Mouse (Mus musculus) kidney, embryonic 14.5 days (tissue): Measurements from ENCODE around the gene Foxo3. TPM values are rescaled to one million over a fixed set of nuclear protein-coding genes. Genes with fewer than 3 reads are reported as not detected.

ENCODE experiments used
- ATAC-seq: fragments of 200-750 bp; cut with Nextera tagmentation; 2 replicates; pipeline ENCODE4 v1.8.0; 2017; ENCODE audit warnings: moderate number of reproducible peaks, mild to moderate bottlenecking, moderate TSS enrichment, moderate library complexity; ENCODE audit not compliant: low FRiP score, low TSS enrichment
- H3K27ac ChIP-seq: fragments of 300-500 bp; sonication (generic); 2 replicates; pipeline ENCODE4 v1.5.1; 2014; ENCODE audit warnings: low read depth, mild to moderate bottlenecking, low read length, moderate library complexity, mixed read lengths
- H3K27me3 ChIP-seq: fragments of 300-500 bp; sonication (generic); 2 replicates; pipeline ENCODE4 v1.6.1; 2014; ENCODE audit warnings: mild to moderate bottlenecking, low read length; ENCODE audit not compliant: control insufficient read depth, insufficient read depth
- H3K36me3 ChIP-seq: fragments of 300-500 bp; sonication (generic); 2 replicates; pipeline ENCODE4 v1.6.1; 2014; ENCODE audit warnings: low read length, mixed read lengths; ENCODE audit not compliant: control insufficient read depth, insufficient read depth
- H3K4me1 ChIP-seq: fragments of 300-500 bp; sonication (generic); 2 replicates; pipeline ENCODE4 v1.6.1; 2014; ENCODE audit warnings: low read length, mixed read lengths; ENCODE audit not compliant: control insufficient read depth, insufficient read depth
- H3K4me2 ChIP-seq: fragments of 300-500 bp; sonication (generic); replicated peaks from 2 replicates; pipeline ENCODE4 v1.6.1; 2014; ENCODE audit warnings: low read depth, mild to moderate bottlenecking, low read length
- H3K4me3 ChIP-seq: fragments of 300-500 bp; sonication (generic); 2 replicates; pipeline ENCODE4 v1.5.1; 2014; ENCODE audit warnings: mild to moderate bottlenecking, low read length
- H3K9ac ChIP-seq: fragments of 300-500 bp; sonication (generic); 2 replicates; pipeline ENCODE4 v1.6.1; 2014; ENCODE audit warnings: low read depth, mild to moderate bottlenecking, low read length, moderate library complexity
- H3K9me3 ChIP-seq: fragments of 300-500 bp; sonication (generic); 2 replicates; pipeline ENCODE4 v1.6.1; 2016; ENCODE audit warnings: low read length; ENCODE audit not compliant: control insufficient read depth
- WGBS: fragments of 180-500 bp; shearing (Covaris S2); extraction: QIAGEN DNeasy Blood & Tissue Kit; methylation state at CpG from one replicate; pipeline ENCODE4 v1.1.7; 2014; 5-methylcytosine and 5-hydroxymethylcytosine counted together
- polyA plus RNA-seq: library from polyadenylated mRNA; unstranded; fragments of >200 nt; fragmentation: Nextera tagmentation; extraction: Ambion mirVana; gene quantifications from 2 replicates; pipeline ENCODE4 v1.2.1, GENCODE M21; 2014

Foxo3 gene
- polyA plus RNA-seq, 1 experiment from 2014 or later: 8.2 TPM

- Histone ChIP-seq H3K9ac (no peak overlapping the region), H3K27me3 (no peaks in the 10 kb centered on the region), H3K27ac (no peak overlapping the region), H3K36me3 (peaks cover 18% of the 10 kb centered on the region), H3K4me1 (peaks cover 30% of the 10 kb centered on the region), H3K4me3 (no peak overlapping the region), H3K9me3 (peaks cover 6% of the 10 kb centered on the region), H3K4me2 (no peak overlapping the region)
- ATAC-seq: no peak
- 80% methylated on average over 4 of the region's 4 CpGs for WGBS
Observed at GRCm38 (mm10) chr10:42193981-42194380, 82.6 kb downstream of the Foxo3 start.

- Histone ChIP-seq H3K27ac (no peak overlapping the region), H3K9ac (no peak overlapping the region), H3K4me2 (no peak overlapping the region), H3K27me3 (no peaks in the 10 kb centered on the region), H3K36me3 (peaks cover 18% of the 10 kb centered on the region), H3K4me1 (peaks cover 34% of the 10 kb centered on the region), H3K4me3 (no peak overlapping the region), H3K9me3 (peaks cover 6% of the 10 kb centered on the region)
- 26% methylated on average over 6 of the region's 6 CpGs for WGBS
- ATAC-seq: no peak
Observed at GRCm38 (mm10) chr10:42192951-42193350, 83.6 kb downstream of the Foxo3 start.

GRCm38 (mm10) chr10:42189674-42190434 is 86.7 kb downstream of the Foxo3 start:
- Histone ChIP-seq H3K4me3 (no peak overlapping the region), H3K36me3 (peaks cover 10% of the 10 kb centered on the region; the same call in 1 of the 2 replicates), H3K4me1 (peaks cover 33% of the 10 kb centered on the region), H3K9ac (no peak overlapping the region), H3K4me2 (no peak overlapping the region), H3K27ac (no peak overlapping the region), H3K27me3 (no peaks in the 10 kb centered on the region), H3K9me3 (no peaks in the 10 kb centered on the region)
- ATAC-seq: no peak
- 47% methylated on average over 13 of the region's 13 CpGs for WGBS

GRCm38 (mm10) chr10:42189037-42189436 is 87.5 kb downstream of the Foxo3 start:
- ATAC-seq: no peak
- 81% methylated on average over 8 of the region's 8 CpGs for WGBS
- Histone ChIP-seq H3K4me3 (no peak overlapping the region), H3K4me1 (peaks cover 31% of the 10 kb centered on the region), H3K27ac (no peak overlapping the region), H3K9me3 (no peaks in the 10 kb centered on the region), H3K4me2 (no peak overlapping the region), H3K9ac (no peak overlapping the region), H3K36me3 (peaks cover 10% of the 10 kb centered on the region; the same call in 1 of the 2 replicates), H3K27me3 (no peaks in the 10 kb centered on the region)

GRCm38 (mm10) chr10:42188091-42188490 is 88.5 kb downstream of the Foxo3 start:
- H3K9ac ChIP-seq: no peak overlapping the region
- ATAC-seq: no peak
- peaks cover 29% of the 10 kb centered on the region for H3K4me1 ChIP-seq
- WGBS: 52% methylated on average over 9 of the region's 9 CpGs
- no peak overlapping the region for H3K4me3 ChIP-seq
- H3K36me3 ChIP-seq: peaks cover 10% of the 10 kb centered on the region; the same call in 1 of the 2 replicates
- no peaks in the 10 kb centered on the region for H3K27me3 ChIP-seq
- no peak overlapping the region for H3K4me2 ChIP-seq
- H3K27ac ChIP-seq: no peak overlapping the region
- H3K9me3 ChIP-seq: no peaks in the 10 kb centered on the region

GRCm38 (mm10) chr10:42186941-42187401 is 89.6 kb downstream of the Foxo3 start:
- H3K4me1 ChIP-seq: peaks cover 24% of the 10 kb centered on the region
- H3K36me3 ChIP-seq: peaks cover 13% of the 10 kb centered on the region; the same call in 1 of the 2 replicates
- no peak overlapping the region for H3K9ac ChIP-seq
- no peak overlapping the region for H3K4me2 ChIP-seq
- ATAC-seq: no peak
- H3K9me3 ChIP-seq: no peaks in the 10 kb centered on the region
- no peak overlapping the region for H3K27ac ChIP-seq
- no peak overlapping the region for H3K4me3 ChIP-seq
- WGBS: 77% methylated on average over 9 of the region's 9 CpGs
- no peaks in the 10 kb centered on the region for H3K27me3 ChIP-seq

- Histone ChIP-seq H3K9ac (no peak overlapping the region), H3K9me3 (no peaks in the 10 kb centered on the region), H3K27me3 (no peaks in the 10 kb centered on the region), H3K27ac (no peak overlapping the region), H3K4me1 (no peaks in the 10 kb centered on the region), H3K36me3 (peaks cover 6% of the 10 kb centered on the region; the same call in 1 of the 2 replicates), H3K4me3 (no peak overlapping the region), H3K4me2 (no peak overlapping the region)
- ATAC-seq: no peak
- 84% methylated on average over 8 of the region's 8 CpGs for WGBS
Observed at GRCm38 (mm10) chr10:42180333-42180732, 96.2 kb downstream of the Foxo3 start.

- no peak for ATAC-seq
- Histone ChIP-seq H3K9me3 (no peaks in the 10 kb centered on the region), H3K4me3 (no peak overlapping the region), H3K27me3 (no peaks in the 10 kb centered on the region), H3K9ac (no peak overlapping the region), H3K4me1 (no peaks in the 10 kb centered on the region), H3K36me3 (peaks cover 3% of the 10 kb centered on the region; the same call in 1 of the 2 replicates), H3K27ac (no peak overlapping the region), H3K4me2 (no peak overlapping the region)
- 84% methylated on average over 11 of the region's 11 CpGs for WGBS
Observed at GRCm38 (mm10) chr10:42178751-42179150, 97.8 kb downstream of the Foxo3 start.
